Mouse (Mus musculus): ENCODE measurements around the gene Tmem168. TPM values are rescaled to one million over a fixed set of nuclear protein-coding genes. Genes with fewer than 3 reads are reported as not detected.
A peak's percentile ranks its signal among the peaks of the same experiment; 100 is the strongest.

The Tmem168 gene
- polyA plus RNA-seq, 1 experiment from 2014 or later = 45.4 TPM

DNA sequence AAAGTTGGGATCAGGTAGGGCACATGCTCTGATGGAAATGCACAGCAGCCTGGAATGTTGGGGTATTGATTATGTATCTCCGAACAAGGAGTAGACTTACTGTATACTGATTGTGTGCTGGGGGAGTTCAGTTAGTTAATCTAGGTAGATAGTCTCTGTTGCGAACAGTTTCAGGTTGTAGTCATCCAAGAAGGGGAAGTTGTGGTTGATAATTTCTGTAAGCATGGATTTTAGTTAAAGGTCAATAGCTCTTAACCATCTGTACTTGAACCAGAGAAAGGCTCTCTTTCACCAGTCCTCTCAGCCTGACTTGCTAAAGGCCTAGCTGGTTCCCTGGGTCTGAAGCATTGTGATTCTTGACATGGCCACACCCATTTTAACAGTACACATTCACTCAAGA is 3.0 kb upstream of the Tmem168 start:
- Histone ChIP-seq H3K27me3 (no peaks in the 10 kb centered on the region), H3K4me3 (no peak overlapping the region), H3K9me3 (no peaks in the 10 kb centered on the region), H3K4me2 (replicated peaks) (no peak overlapping the region), H3K36me3 (no peaks in the 10 kb centered on the region), H3K9ac (no peak overlapping the region), H3K4me1 (peaks cover 6% of the 10 kb centered on the region), H3K27ac (no peak overlapping the region)
- no peak for ATAC-seq (ENCODE audit: insufficient number of reproducible peaks, insufficient read depth, low FRiP score, low TSS enrichment)
- WGBS = 94% methylated on average over 2 of the region's 2 CpGs

DNA sequence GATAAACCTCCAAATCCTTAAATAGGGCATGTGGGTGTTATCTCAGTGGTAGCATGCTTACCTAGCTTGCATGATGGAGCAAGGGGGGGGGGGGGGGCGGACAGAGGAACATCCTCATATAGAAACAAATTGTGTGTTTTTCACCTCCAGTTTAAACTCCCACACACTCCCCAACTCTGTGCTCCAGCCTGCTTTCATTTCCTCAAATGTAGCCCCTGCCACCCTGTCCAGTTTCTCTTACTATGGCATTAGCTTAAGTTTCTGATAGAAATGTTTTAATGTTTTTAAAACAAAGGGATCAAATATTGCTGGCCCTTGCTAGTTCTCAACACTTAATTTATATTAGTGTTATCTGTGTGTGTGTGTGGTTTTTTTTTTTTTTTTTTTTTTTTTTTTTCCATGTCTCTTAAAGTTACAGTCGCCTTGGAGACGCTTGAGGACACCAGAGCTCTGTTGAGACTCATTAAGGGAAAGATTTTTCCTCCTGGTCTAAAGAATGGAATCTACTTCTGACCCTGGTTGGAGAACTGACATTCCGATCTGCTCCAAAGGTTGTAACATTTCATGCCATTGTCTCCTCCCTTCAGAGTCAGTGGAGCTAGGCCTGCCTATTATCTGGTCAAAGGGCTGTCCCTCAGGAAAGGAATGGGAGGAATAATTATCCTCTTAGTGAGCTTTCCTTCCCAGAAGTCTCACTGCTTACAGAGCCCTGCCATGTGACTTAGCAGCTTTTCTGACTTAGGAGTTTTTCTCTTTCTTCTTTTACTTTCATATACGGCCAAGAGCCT is 1.6 kb upstream of the Tmem168 start:
- Histone ChIP-seq H3K36me3 (no peaks in the 10 kb centered on the region), H3K27me3 (no peaks in the 10 kb centered on the region), H3K4me3 (no peak overlapping the region), H3K27ac (no peak overlapping the region), H3K9ac (no peak overlapping the region), H3K4me1 (peaks cover 8% of the 10 kb centered on the region), H3K4me2 (replicated peaks) (no peak overlapping the region), H3K9me3 (no peaks in the 10 kb centered on the region)
- ATAC-seq (ENCODE audit: insufficient number of reproducible peaks, insufficient read depth, low FRiP score, low TSS enrichment) = no peak
- WGBS = 60% methylated on average over 5 of the region's 5 CpGs

DNA sequence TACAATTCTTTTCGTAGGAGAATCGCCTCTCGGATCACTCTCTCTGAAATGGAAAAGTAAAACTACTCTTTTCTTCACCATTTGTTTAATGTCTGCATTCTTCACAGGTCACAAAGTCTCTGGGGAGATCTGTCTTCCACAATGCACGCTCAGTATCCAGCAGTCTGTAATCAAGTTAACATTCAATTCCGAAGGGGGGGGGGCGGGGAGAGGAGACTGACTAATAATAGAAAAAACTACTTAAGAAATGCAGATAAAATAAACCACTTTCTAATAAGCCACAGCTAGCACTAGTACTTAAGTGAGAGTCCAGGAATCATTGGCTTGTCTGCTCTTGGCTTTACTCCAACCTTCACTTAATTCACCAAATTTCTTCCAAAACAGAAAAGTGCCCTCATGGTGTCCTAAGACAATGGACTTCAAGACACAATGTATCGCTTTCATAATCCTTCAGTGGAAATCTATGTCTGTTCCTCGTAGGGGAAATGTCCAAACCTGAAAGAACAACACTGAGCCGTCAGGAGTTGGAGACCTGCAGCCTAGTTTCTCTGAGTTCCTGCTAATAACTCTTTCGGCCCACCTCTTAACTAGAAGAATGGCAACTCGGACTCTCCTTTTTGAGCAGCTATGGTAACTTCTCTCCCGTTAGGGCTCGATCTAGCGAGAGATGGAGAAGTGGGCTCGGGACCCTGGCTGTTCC is 829 bp downstream of the Tmem168 start:
- WGBS = 10% methylated on average over 15 of the region's 15 CpGs

DNA sequence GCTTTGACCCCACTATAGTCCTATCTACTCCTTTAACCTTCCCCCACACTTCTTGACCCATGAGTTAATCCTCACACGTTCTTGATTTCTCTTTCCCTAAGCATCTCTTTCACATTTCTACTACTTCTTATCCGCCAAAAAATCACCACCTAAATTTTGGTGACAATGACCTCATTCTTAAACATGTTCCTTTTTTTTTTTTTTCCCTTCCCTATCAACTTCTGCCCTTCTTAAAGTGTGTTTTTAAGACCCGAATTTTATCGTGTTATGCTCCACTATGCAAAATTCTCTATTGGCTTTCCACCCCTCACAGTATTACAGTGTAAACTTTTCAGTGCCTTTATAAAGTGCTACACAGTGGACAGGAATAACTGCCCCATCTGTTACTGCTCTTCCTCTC is 1.5 kb downstream of the Tmem168 start:
- peak overlapping the region; percentile 58 for H3K4me2 ChIP-seq (replicated peaks)
- no peak overlapping the region for H3K9ac ChIP-seq
- 75% methylated on average over 4 of the region's 4 CpGs for WGBS
- H3K9me3 ChIP-seq = no peaks in the 10 kb centered on the region
- 0 out of 2 replicates have a peak, but pooled peaks cover 4% of the 10 kb centered on the region for H3K36me3 ChIP-seq
- H3K27ac ChIP-seq = peak overlapping the region; percentile 97; the same call in 1 of the 2 replicates
- H3K27me3 ChIP-seq = no peaks in the 10 kb centered on the region
- peak overlapping the region; percentile 75 for H3K4me3 ChIP-seq
- peaks cover 12% of the 10 kb centered on the region for H3K4me1 ChIP-seq
- ATAC-seq (ENCODE audit: insufficient number of reproducible peaks, insufficient read depth, low FRiP score, low TSS enrichment) = no peak

More for the DNA sequence above, 829 bp downstream of the Tmem168 start:
- peak overlapping the region; percentile 75 for H3K4me3 ChIP-seq
- H3K9ac ChIP-seq = peak overlapping the region; percentile 80
- no peak for ATAC-seq (ENCODE audit: insufficient number of reproducible peaks, insufficient read depth, low FRiP score, low TSS enrichment)
- peak overlapping the region; percentile 58 for H3K4me2 ChIP-seq (replicated peaks)
- no peaks in the 10 kb centered on the region for H3K9me3 ChIP-seq
- 0 out of 2 replicates have a peak, but pooled peaks cover 4% of the 10 kb centered on the region for H3K36me3 ChIP-seq
- no peaks in the 10 kb centered on the region for H3K27me3 ChIP-seq
- peaks cover 8% of the 10 kb centered on the region for H3K4me1 ChIP-seq
- peak overlapping the region; percentile 97 for H3K27ac ChIP-seq

DNA sequence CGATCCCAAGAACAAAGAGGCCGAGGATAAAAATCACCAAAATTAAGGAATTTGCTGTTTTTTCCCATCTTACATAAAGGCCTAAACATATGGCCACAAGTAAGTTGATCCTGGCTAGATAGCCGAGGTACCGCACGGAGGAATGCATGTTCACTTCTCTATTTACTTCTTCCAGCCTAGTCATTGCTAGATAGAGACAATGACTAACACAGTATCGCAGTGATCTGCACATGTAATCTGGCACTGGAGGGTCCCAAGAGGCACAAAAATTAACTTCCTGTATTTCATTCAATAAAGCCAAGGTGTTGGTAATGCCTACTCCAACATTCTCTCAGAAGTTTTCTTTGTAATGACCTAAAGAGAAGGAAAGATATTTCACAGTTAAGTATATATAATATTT is 4.8 kb downstream of the Tmem168 start:
- 0 out of 2 replicates have a peak, but pooled peaks cover 4% of the 10 kb centered on the region for H3K36me3 ChIP-seq
- H3K27me3 ChIP-seq = no peaks in the 10 kb centered on the region
- no peak for ATAC-seq (ENCODE audit: insufficient number of reproducible peaks, insufficient read depth, low FRiP score, low TSS enrichment)
- no peak overlapping the region for H3K4me2 ChIP-seq (replicated peaks)
- no peak overlapping the region for H3K4me3 ChIP-seq
- H3K9ac ChIP-seq = no peak overlapping the region
- 92% methylated on average over 6 of the region's 6 CpGs for WGBS
- peaks cover 13% of the 10 kb centered on the region for H3K4me1 ChIP-seq
- H3K9me3 ChIP-seq = no peaks in the 10 kb centered on the region
- no peak overlapping the region for H3K27ac ChIP-seq

DNA sequence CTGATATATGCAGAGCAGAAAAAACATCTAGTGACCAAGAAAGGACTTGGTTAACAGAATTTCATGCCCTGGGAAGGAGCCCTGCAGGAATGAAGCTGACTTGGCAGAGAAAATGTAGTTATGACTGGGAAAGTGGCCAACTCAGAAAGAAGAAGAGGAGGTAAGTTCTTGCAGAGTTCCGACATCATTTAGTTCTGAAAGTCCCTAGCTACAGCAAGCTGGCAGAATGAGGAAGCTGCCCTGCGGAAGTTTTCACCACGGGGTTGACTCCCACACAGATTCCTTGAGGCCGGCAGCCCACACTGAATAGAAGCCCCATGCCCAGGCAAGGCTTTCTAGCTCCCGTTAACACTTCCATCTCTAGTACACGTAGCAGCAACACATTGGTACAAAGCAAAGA is 6.3 kb downstream of the Tmem168 start:
- ATAC-seq (ENCODE audit: insufficient number of reproducible peaks, insufficient read depth, low FRiP score, low TSS enrichment) = no peak
- no peak overlapping the region for H3K9ac ChIP-seq

DNA sequence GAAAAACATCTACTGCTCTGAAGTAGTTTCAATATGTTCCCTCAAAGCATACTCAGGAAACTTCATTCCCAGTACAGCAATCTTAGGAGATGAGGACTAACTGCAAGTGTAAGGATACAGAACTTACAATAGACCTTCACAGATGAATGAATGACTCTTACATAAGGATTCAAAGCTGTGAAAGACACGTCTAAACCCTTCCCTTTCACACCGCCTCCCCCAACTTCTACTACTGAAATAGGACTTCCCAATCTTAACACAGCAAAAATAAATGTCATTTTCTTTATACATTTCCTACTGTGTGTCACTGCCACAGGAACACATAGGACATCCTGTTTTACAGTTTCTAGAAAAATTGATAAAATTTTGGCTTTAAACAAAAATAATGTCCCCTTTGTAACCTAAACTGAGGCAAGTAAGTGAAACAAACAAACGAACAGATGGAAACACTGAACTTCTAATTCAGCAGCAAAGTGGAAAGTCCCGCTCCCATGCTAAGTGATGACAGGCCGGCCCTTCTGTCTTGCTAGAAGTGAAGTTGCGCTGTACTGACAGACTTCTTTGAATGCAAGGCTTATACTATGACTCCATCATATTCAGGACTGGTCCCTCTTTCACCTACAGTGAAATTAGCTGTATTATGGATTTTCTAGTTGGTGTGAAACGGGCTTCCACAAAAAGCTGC is 9.5 kb downstream of the Tmem168 start:
- H3K27me3 ChIP-seq = no peaks in the 10 kb centered on the region
- peaks cover 15% of the 10 kb centered on the region for H3K36me3 ChIP-seq
- H3K9me3 ChIP-seq = no peaks in the 10 kb centered on the region
- H3K9ac ChIP-seq = no peak overlapping the region
- H3K4me3 ChIP-seq = no peak overlapping the region
- no peak overlapping the region for H3K27ac ChIP-seq
- ATAC-seq (ENCODE audit: insufficient number of reproducible peaks, insufficient read depth, low FRiP score, low TSS enrichment) = no peak
- H3K4me1 ChIP-seq = peaks cover 7% of the 10 kb centered on the region
- 67% methylated on average over 7 of the region's 7 CpGs for WGBS
- no peak overlapping the region for H3K4me2 ChIP-seq (replicated peaks)

More for the DNA sequence above, 6.3 kb downstream of the Tmem168 start:
- no peak overlapping the region for H3K27ac ChIP-seq
- no peak overlapping the region for H3K4me3 ChIP-seq
- no peaks in the 10 kb centered on the region for H3K9me3 ChIP-seq
- peaks cover 9% of the 10 kb centered on the region for H3K4me1 ChIP-seq
- 0 out of 2 replicates have a peak, but pooled peaks cover 4% of the 10 kb centered on the region for H3K36me3 ChIP-seq
- no peaks in the 10 kb centered on the region for H3K27me3 ChIP-seq
- no peak overlapping the region for H3K4me2 ChIP-seq (replicated peaks)
- WGBS = 80% methylated on average over 6 of the region's 6 CpGs

DNA sequence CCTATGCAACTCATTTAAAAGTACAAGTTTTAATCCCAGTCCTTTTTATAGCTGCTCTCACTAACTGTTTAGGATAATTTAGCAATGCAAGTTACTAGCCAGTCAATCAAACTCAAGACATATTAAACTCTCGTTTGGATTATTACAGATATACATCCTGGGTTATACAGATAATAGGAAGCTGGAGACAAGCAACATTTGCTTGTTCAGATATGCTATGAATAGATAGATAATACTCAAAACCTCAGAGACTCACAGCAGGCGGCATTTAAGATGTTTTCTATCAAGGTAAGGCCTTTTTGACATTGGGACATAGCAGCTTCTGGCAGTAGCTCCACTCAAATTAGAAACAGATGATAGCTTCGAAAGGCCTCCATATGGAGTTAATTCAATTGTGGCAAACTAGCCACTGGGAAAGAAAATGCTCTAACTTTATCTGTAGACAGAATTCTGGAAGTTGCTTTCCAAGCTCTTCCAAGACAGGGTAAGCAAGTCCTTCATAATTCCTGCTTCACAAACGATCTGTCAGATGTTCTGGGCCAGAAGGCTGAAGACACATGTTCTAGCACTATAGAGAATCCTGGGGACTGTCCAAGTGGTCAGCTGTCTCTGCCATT is 15.1 kb downstream of the Tmem168 start:
- Histone ChIP-seq H3K27me3 (no peaks in the 10 kb centered on the region), H3K27ac (no peak overlapping the region), H3K4me1 (peaks cover 5% of the 10 kb centered on the region), H3K9ac (no peak overlapping the region), H3K4me2 (replicated peaks) (no peak overlapping the region), H3K9me3 (no peaks in the 10 kb centered on the region), H3K36me3 (peaks cover 30% of the 10 kb centered on the region), H3K4me3 (no peak overlapping the region)
- no peak for ATAC-seq (ENCODE audit: insufficient number of reproducible peaks, insufficient read depth, low FRiP score, low TSS enrichment)
- WGBS = 30% methylated on average over 4 of the region's 4 CpGs

DNA sequence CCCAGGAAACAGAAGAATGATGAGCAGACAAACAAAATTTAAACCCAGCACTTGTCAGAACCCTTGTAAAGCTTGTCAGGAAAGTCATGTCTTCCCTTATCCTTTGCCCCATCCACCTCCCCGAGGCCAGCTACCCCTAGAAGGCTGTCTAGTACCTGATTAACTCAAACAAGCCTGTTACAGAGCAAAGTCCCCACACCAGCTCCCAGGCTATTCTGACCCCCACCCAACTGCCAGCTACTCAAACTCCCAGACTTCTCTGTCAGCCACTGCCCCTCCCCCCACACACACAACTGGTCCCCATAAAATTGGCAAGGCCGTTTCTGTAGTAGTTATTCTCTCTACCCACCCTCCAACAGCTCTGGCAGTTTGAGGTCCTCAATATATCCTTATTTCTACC is 21.3 kb downstream of the Tmem168 start:
- H3K9me3 ChIP-seq = no peaks in the 10 kb centered on the region
- H3K9ac ChIP-seq = no peak overlapping the region
- no peaks in the 10 kb centered on the region for H3K27me3 ChIP-seq
- no peak for ATAC-seq (ENCODE audit: insufficient number of reproducible peaks, insufficient read depth, low FRiP score, low TSS enrichment)
- no peak overlapping the region for H3K4me3 ChIP-seq
- H3K27ac ChIP-seq = no peak overlapping the region
- no peak overlapping the region for H3K4me2 ChIP-seq (replicated peaks)
- H3K36me3 ChIP-seq = peaks cover 24% of the 10 kb centered on the region
- no peaks in the 10 kb centered on the region for H3K4me1 ChIP-seq
- 42% methylated on average over 2 of the region's 2 CpGs for WGBS

DNA sequence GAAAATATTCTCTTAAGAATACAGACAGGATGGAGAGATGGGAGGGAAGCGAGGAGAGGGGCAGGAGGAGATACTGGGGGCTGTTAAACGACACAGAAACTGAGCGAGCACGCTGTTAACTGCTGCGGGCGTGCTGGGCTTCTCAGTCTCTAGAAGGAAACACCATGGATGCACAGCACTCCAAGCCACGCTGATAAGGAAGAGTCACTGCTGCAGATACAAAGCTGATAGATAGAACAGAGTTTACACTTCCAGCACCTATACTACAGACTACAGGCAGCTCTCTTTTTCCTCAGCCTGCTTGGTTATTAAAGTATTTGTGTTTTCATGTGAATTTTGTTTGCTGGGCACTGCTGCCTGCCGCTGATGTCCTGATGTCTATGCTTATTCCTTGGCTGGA is 21.7 kb downstream of the Tmem168 start:
- Histone ChIP-seq H3K4me2 (replicated peaks) (no peak overlapping the region), H3K27me3 (no peaks in the 10 kb centered on the region), H3K4me1 (no peaks in the 10 kb centered on the region), H3K4me3 (no peak overlapping the region), H3K9me3 (no peaks in the 10 kb centered on the region), H3K36me3 (peaks cover 24% of the 10 kb centered on the region), H3K9ac (no peak overlapping the region), H3K27ac (no peak overlapping the region)
- no peak for ATAC-seq (ENCODE audit: insufficient number of reproducible peaks, insufficient read depth, low FRiP score, low TSS enrichment)
- WGBS = 83% methylated on average over 8 of the region's 8 CpGs

DNA sequence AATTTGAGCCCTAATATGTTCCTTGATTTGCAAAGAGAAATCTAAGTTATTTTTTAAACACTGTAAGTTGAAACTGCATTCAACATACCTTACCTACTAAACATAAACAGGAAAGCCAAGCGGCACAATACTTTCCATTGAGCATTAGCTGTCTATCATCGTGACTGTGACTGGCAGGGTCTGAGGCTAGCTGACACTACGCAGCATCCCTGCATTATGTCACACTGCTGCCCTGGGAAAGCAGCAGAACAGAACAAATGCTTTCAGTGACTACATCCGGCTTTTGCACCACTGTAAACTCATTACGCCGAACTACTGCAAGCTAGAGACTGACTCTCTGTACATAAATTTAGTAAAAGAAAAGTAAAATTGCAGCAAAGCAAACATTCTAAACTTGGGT is 23.1 kb downstream of the Tmem168 start:
- no peak for ATAC-seq (ENCODE audit: insufficient number of reproducible peaks, insufficient read depth, low FRiP score, low TSS enrichment)
- Histone ChIP-seq H3K36me3 (peaks cover 23% of the 10 kb centered on the region), H3K4me3 (no peak overlapping the region), H3K9me3 (no peaks in the 10 kb centered on the region), H3K4me1 (no peaks in the 10 kb centered on the region), H3K27ac (no peak overlapping the region), H3K9ac (no peak overlapping the region), H3K4me2 (replicated peaks) (no peak overlapping the region), H3K27me3 (no peaks in the 10 kb centered on the region)
- 73% methylated on average over 6 of the region's 6 CpGs for WGBS

Data from embryonic facial prominence, embryonic 12.5 days (tissue).